Mouse (Mus musculus) liver, embryonic 12.5 days (tissue): Measurements from ENCODE around the gene Chmp6. TPM values are rescaled to one million over a fixed set of nuclear protein-coding genes. Genes with fewer than 3 reads are reported as not detected.
A peak's percentile ranks its signal among the peaks of the same experiment; 100 is the strongest.

Experiments
- ATAC-seq: fragments of 200-750 bp; cut with Nextera tagmentation; 2 replicates; pipeline ENCODE4 v1.8.0; 2017; ENCODE audit warnings: moderate number of reproducible peaks, mild to moderate bottlenecking, moderate library complexity
- H3K27ac ChIP-seq: fragments of 300-500 bp; sonication (generic); 2 replicates; pipeline ENCODE4 v1.5.1; 2016; ENCODE audit warnings: mild to moderate bottlenecking
- H3K27me3 ChIP-seq: fragments of 300-500 bp; sonication (generic); replicated peaks from 2 replicates; pipeline ENCODE4 v1.6.1; 2016; ENCODE audit warnings: mild to moderate bottlenecking, moderate library complexity
- H3K36me3 ChIP-seq: fragments of 300-500 bp; sonication (generic); 2 replicates; pipeline ENCODE4 v1.6.1; 2016; ENCODE audit warnings: mild to moderate bottlenecking, moderate library complexity
- H3K4me1 ChIP-seq: fragments of 300-500 bp; sonication (generic); 2 replicates; pipeline ENCODE4 v1.6.1; 2016
- H3K4me2 ChIP-seq: fragments of 300-500 bp; sonication (generic); 2 replicates; pipeline ENCODE4 v1.6.1; 2016; ENCODE audit warnings: mild to moderate bottlenecking, moderate library complexity
- H3K4me3 ChIP-seq: fragments of 300-500 bp; sonication (generic); 2 replicates; pipeline ENCODE4 v1.5.1; 2016; ENCODE audit warnings: mild to moderate bottlenecking, moderate library complexity
- H3K9ac ChIP-seq: fragments of 300-500 bp; sonication (generic); 2 replicates; pipeline ENCODE4 v1.6.1; 2016; ENCODE audit warnings: mild to moderate bottlenecking, moderate library complexity
- H3K9me3 ChIP-seq: fragments of 300-500 bp; sonication (generic); replicated peaks from 2 replicates; pipeline ENCODE4 v1.6.1; 2016; ENCODE audit warnings: mild to moderate bottlenecking, moderate library complexity
- WGBS: fragments of 180-500 bp; shearing (Covaris S2); methylation state at CpG from one replicate; pipeline ENCODE4 v1.1.7; 2016; ENCODE audit not compliant: insufficient replicate concordance; 5-methylcytosine and 5-hydroxymethylcytosine counted together
- polyA plus RNA-seq: library from polyadenylated mRNA; unstranded; fragments of >200 nt; fragmentation: Nextera tagmentation; extraction: Ambion mirVana; gene quantifications from 2 replicates; pipeline ENCODE4 v1.2.1, GENCODE M21; 2016

Gene Chmp6
- 45.9 and 48.6 TPM in 2 replicates for polyA plus RNA-seq

GRCm38 (mm10) chr11:119913291-119913934 lies at the start of gene Chmp6:
Chmp6 (plus strand) TSS chr11:119913441.
- Histone ChIP-seq H3K27ac (peak within 1 kb of the TSS; percentile 75), H3K4me2 (peak within 1 kb of the TSS; percentile 92), H3K4me1 (peaks cover 42% of the 10 kb centered on the region), H3K27me3 (peaks cover 5% of the 10 kb centered on the region; the same call in 1 of the 2 replicates), H3K4me3 (peak within 1 kb of the TSS; percentile 92), H3K36me3 (peaks cover 29% of the 10 kb centered on the region), H3K9me3 (no peaks in the 10 kb centered on the region), H3K9ac (peak within 1 kb of the TSS; percentile 87)
- ATAC-seq = peak; percentile 71
- WGBS = 1% methylated on average over 48 of the region's 48 CpGs

- WGBS = 80% methylated on average over 6 of the region's 6 CpGs
- no peak for ATAC-seq
Measured at GRCm38 (mm10) chr11:119866837-119867236, 46.4 kb upstream of the Chmp6 start.

GRCm38 (mm10) chr11:119868138-119868537 lies 45.1 kb upstream of the Chmp6 start:
- H3K4me1 ChIP-seq = 0 out of 2 replicates have a peak, but pooled peaks cover 3% of the 10 kb centered on the region
- H3K27ac ChIP-seq = no peak overlapping the region
- no peak overlapping the region for H3K9ac ChIP-seq
- 83% methylated on average over 3 of the region's 3 CpGs for WGBS
- peaks cover 78% of the 10 kb centered on the region for H3K36me3 ChIP-seq
- no peak for ATAC-seq
- no peak overlapping the region for H3K4me2 ChIP-seq
- no peaks in the 10 kb centered on the region for H3K27me3 ChIP-seq
- no peak overlapping the region for H3K4me3 ChIP-seq
- H3K9me3 ChIP-seq = no peaks in the 10 kb centered on the region

More at GRCm38 (mm10) chr11:119866837-119867236, 46.4 kb upstream of the Chmp6 start:
- Histone ChIP-seq H3K4me3 (no peak overlapping the region), H3K4me2 (no peak overlapping the region), H3K36me3 (peaks cover 76% of the 10 kb centered on the region), H3K9ac (no peak overlapping the region), H3K9me3 (no peaks in the 10 kb centered on the region), H3K27me3 (no peaks in the 10 kb centered on the region), H3K4me1 (0 out of 2 replicates have a peak, but pooled peaks cover 7% of the 10 kb centered on the region), H3K27ac (no peak overlapping the region)

GRCm38 (mm10) chr11:119868556-119868955 lies 44.7 kb upstream of the Chmp6 start:
- Histone ChIP-seq H3K9ac (no peak overlapping the region), H3K36me3 (peaks cover 78% of the 10 kb centered on the region), H3K27me3 (no peaks in the 10 kb centered on the region), H3K27ac (no peak overlapping the region), H3K9me3 (no peaks in the 10 kb centered on the region), H3K4me1 (no peaks in the 10 kb centered on the region), H3K4me2 (no peak overlapping the region), H3K4me3 (no peak overlapping the region)
- 76% methylated on average over 4 of the region's 4 CpGs for WGBS
- no peak for ATAC-seq

GRCm38 (mm10) chr11:119871141-119871540 lies 42.1 kb upstream of the Chmp6 start:
- H3K9me3 ChIP-seq = no peaks in the 10 kb centered on the region
- H3K9ac ChIP-seq = no peak overlapping the region
- no peak overlapping the region for H3K27ac ChIP-seq
- H3K27me3 ChIP-seq = no peaks in the 10 kb centered on the region
- H3K4me3 ChIP-seq = no peak overlapping the region
- H3K36me3 ChIP-seq = peaks cover 87% of the 10 kb centered on the region
- no peak overlapping the region for H3K4me2 ChIP-seq
- no peaks in the 10 kb centered on the region for H3K4me1 ChIP-seq
- no peak for ATAC-seq
- WGBS = 78% methylated on average over 7 of the region's 7 CpGs

GRCm38 (mm10) chr11:119873643-119874042 lies 39.6 kb upstream of the Chmp6 start:
- H3K27ac ChIP-seq = no peak overlapping the region
- H3K27me3 ChIP-seq = no peaks in the 10 kb centered on the region
- 86% methylated on average over 4 of the region's 4 CpGs for WGBS
- H3K4me1 ChIP-seq = no peaks in the 10 kb centered on the region
- no peak overlapping the region for H3K9ac ChIP-seq
- H3K4me3 ChIP-seq = no peak overlapping the region
- ATAC-seq = no peak
- H3K9me3 ChIP-seq = no peaks in the 10 kb centered on the region
- peaks cover 93% of the 10 kb centered on the region for H3K36me3 ChIP-seq
- no peak overlapping the region for H3K4me2 ChIP-seq

- no peak overlapping the region for H3K27ac ChIP-seq
- H3K27me3 ChIP-seq = no peaks in the 10 kb centered on the region
- H3K36me3 ChIP-seq = peaks cover 93% of the 10 kb centered on the region
- H3K9ac ChIP-seq = no peak overlapping the region
- ATAC-seq = no peak
- H3K4me1 ChIP-seq = no peaks in the 10 kb centered on the region
- no peak overlapping the region for H3K4me3 ChIP-seq
- H3K9me3 ChIP-seq = no peaks in the 10 kb centered on the region
- 57% methylated on average over 1 of the region's 1 CpGs for WGBS
- H3K4me2 ChIP-seq = no peak overlapping the region
Measured at GRCm38 (mm10) chr11:119874841-119875240, 38.4 kb upstream of the Chmp6 start.

GRCm38 (mm10) chr11:119875685-119876084 lies 37.6 kb upstream of the Chmp6 start:
- H3K36me3 ChIP-seq = peaks cover 92% of the 10 kb centered on the region
- no peak for ATAC-seq
- 72% methylated on average over 9 of the region's 9 CpGs for WGBS
- no peaks in the 10 kb centered on the region for H3K27me3 ChIP-seq
- H3K9ac ChIP-seq = no peak overlapping the region
- H3K4me1 ChIP-seq = no peaks in the 10 kb centered on the region
- no peak overlapping the region for H3K4me3 ChIP-seq
- H3K27ac ChIP-seq = no peak overlapping the region
- H3K4me2 ChIP-seq = no peak overlapping the region
- H3K9me3 ChIP-seq = no peaks in the 10 kb centered on the region

GRCm38 (mm10) chr11:119877124-119877523 lies 36.1 kb upstream of the Chmp6 start:
- no peak overlapping the region for H3K4me2 ChIP-seq
- H3K9me3 ChIP-seq = no peaks in the 10 kb centered on the region
- no peak overlapping the region for H3K27ac ChIP-seq
- peaks cover 84% of the 10 kb centered on the region for H3K36me3 ChIP-seq
- ATAC-seq = no peak
- no peaks in the 10 kb centered on the region for H3K4me1 ChIP-seq
- WGBS = 85% methylated on average over 7 of the region's 7 CpGs
- H3K9ac ChIP-seq = no peak overlapping the region
- no peaks in the 10 kb centered on the region for H3K27me3 ChIP-seq
- no peak overlapping the region for H3K4me3 ChIP-seq

GRCm38 (mm10) chr11:119879573-119879972 lies 33.7 kb upstream of the Chmp6 start:
- Histone ChIP-seq H3K4me3 (no peak overlapping the region), H3K9ac (no peak overlapping the region), H3K9me3 (no peaks in the 10 kb centered on the region), H3K27ac (no peak overlapping the region), H3K36me3 (peaks cover 64% of the 10 kb centered on the region), H3K4me2 (no peak overlapping the region), H3K4me1 (0 out of 2 replicates have a peak, but pooled peaks cover 9% of the 10 kb centered on the region), H3K27me3 (no peaks in the 10 kb centered on the region)
- WGBS = 86% methylated on average over 5 of the region's 5 CpGs
- ATAC-seq = no peak

- Histone ChIP-seq H3K36me3 (peaks cover 60% of the 10 kb centered on the region), H3K4me2 (no peak overlapping the region), H3K27ac (no peak overlapping the region), H3K27me3 (no peaks in the 10 kb centered on the region), H3K4me3 (no peak overlapping the region), H3K4me1 (0 out of 2 replicates have a peak, but pooled peaks cover 9% of the 10 kb centered on the region), H3K9ac (no peak overlapping the region), H3K9me3 (no peaks in the 10 kb centered on the region)
- no peak for ATAC-seq
- 58% methylated on average over 2 of the region's 2 CpGs for WGBS
Measured at GRCm38 (mm10) chr11:119883646-119884045, 29.6 kb upstream of the Chmp6 start.

GRCm38 (mm10) chr11:119889966-119890365 lies 23.3 kb upstream of the Chmp6 start:
- Histone ChIP-seq H3K9ac (no peak overlapping the region), H3K27ac (no peak overlapping the region), H3K36me3 (peaks cover 90% of the 10 kb centered on the region), H3K27me3 (no peaks in the 10 kb centered on the region), H3K4me2 (no peak overlapping the region), H3K9me3 (no peaks in the 10 kb centered on the region), H3K4me3 (no peak overlapping the region), H3K4me1 (0 out of 2 replicates have a peak, but pooled peaks cover 4% of the 10 kb centered on the region)
- ATAC-seq = no peak
- 73% methylated on average over 3 of the region's 3 CpGs for WGBS
